Mouse (Mus musculus): ENCODE measurements around the gene Rras. TPM values are rescaled to one million over a fixed set of nuclear protein-coding genes. Genes with fewer than 3 reads are reported as not detected.

Rras gene
- total and polyA plus RNA-seq, 3 experiments: 5.0 to 24.1 TPM; not detected in 1

- H3K27me3 ChIP-seq (ENCODE audit: control insufficient read depth in 1 of 2, insufficient read depth in 2 of 2, low read length in 2 of 2): no peaks in the 10 kb centered on the region
- peaks cover 45% of the 10 kb centered on the region for H3K79me2 ChIP-seq (ENCODE audit: control insufficient read depth, insufficient read depth, low read length, poor library complexity)
- peaks cover 0 to 11% of the 10 kb centered on the region in 2 experiments; a peak in 3 of 4 replicates for H3K4me1 ChIP-seq (ENCODE audit: control insufficient read depth in 1 of 2, insufficient read depth in 2 of 2, low read length in 2 of 2)
- H3K9ac ChIP-seq (ENCODE audit: control insufficient read depth, low read depth, low read length, poor library complexity, severe bottlenecking): peak overlapping the region; percentile 99
- peaks cover 10 to 12% of the 10 kb centered on the region in 2 experiments for H3K36me3 ChIP-seq (ENCODE audit: control insufficient read depth in 1 of 2, insufficient read depth in 2 of 2, low read length in 2 of 2)
- H3K4me3 ChIP-seq (ENCODE audit: control insufficient read depth in 1 of 2, insufficient read depth in 1 of 2, low read depth in 2 of 2, low read length in 2 of 2): peak overlapping the region in 1 of 2 experiments; percentile 72; a peak in 2 of 4 replicates
- DNase-seq (ENCODE audit: low read depth, low spot score): no peak
- H3K9me3 ChIP-seq (replicated peaks; ENCODE audit: insufficient read depth, low read length): no peaks in the 10 kb centered on the region
- TF ChIP-seq POLR2AphosphoS5 (IDR thresholded peaks at IDR 0.05; ENCODE audit: borderline replicate concordance, low read depth, low read length) (no peak), MYC (IDR thresholded peaks at IDR 0.05; ENCODE audit: low read depth, low read length) (no peak), MXI1 (IDR thresholded peaks at IDR 0.05; ENCODE audit: low read depth, low read length) (no peak), KAT2A (conservative IDR thresholded peaks at IDR 0.05; ENCODE audit: low read depth, low read length) (no peak), RAD21 (IDR thresholded peaks at IDR 0.05; ENCODE audit: low read depth, low read length) (no peak), USF1 (IDR thresholded peaks at IDR 0.05; ENCODE audit: low read depth, low read length) (no peak), CHD1 (IDR thresholded peaks at IDR 0.05; ENCODE audit: low read depth, low read length) (no peak), ZC3H11A (IDR thresholded peaks at IDR 0.05; ENCODE audit: low read depth, low read length) (no peak)
- no peak overlapping the region for H3K27ac ChIP-seq (ENCODE audit: control insufficient read depth, low read depth, low read length)
Measured at GRCm38 (mm10) chr7:44983944-44984832, 33.6 kb upstream of the Rras start.

DNA sequence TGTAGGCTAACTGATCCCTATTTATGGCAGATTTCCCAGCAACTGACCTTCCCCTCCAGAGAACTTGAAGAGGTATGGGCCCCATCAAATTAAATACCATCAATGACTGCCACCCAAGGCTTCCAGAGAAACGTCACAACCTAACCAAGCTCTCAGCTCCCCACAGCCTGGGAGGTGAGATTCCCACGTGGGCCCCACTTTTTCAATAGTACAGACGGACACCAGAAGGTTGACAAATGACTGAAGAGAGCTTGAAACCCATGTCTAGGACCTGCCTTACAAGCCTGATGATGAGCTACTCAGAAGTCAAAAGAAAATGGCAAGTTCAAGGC, 33.0 kb upstream of the Rras start:
- no peaks in the 10 kb centered on the region for H3K27me3 ChIP-seq (ENCODE audit: control insufficient read depth in 1 of 2, insufficient read depth in 2 of 2, low read length in 2 of 2)
- H3K4me3 ChIP-seq (ENCODE audit: control insufficient read depth in 1 of 2, insufficient read depth in 1 of 2, low read depth in 2 of 2, low read length in 2 of 2): peak overlapping the region; percentile 72 to 99
- DNase-seq (ENCODE audit: low read depth, low spot score): no peak
- H3K27ac ChIP-seq (ENCODE audit: control insufficient read depth, low read depth, low read length): no peak overlapping the region
- H3K79me2 ChIP-seq (ENCODE audit: control insufficient read depth, insufficient read depth, low read length, poor library complexity): peaks cover 45% of the 10 kb centered on the region
- peaks cover 0 to 11% of the 10 kb centered on the region in 2 experiments; a peak in 3 of 4 replicates for H3K4me1 ChIP-seq (ENCODE audit: control insufficient read depth in 1 of 2, insufficient read depth in 2 of 2, low read length in 2 of 2)
- peaks cover 10 to 12% of the 10 kb centered on the region in 2 experiments for H3K36me3 ChIP-seq (ENCODE audit: control insufficient read depth in 1 of 2, insufficient read depth in 2 of 2, low read length in 2 of 2)
- no peaks in the 10 kb centered on the region for H3K9me3 ChIP-seq (replicated peaks; ENCODE audit: insufficient read depth, low read length)
- peak overlapping the region; percentile 99 for H3K9ac ChIP-seq (ENCODE audit: control insufficient read depth, low read depth, low read length, poor library complexity, severe bottlenecking)
- no peak for TF ChIP-seq MAX (IDR thresholded peaks at IDR 0.05; ENCODE audit: low read length)
- no peak for TF ChIP-seq MYB (IDR thresholded peaks at IDR 0.05; ENCODE audit: low read depth, low read length)
- no peak for TF ChIP-seq ZNF384 (IDR thresholded peaks at IDR 0.05; ENCODE audit: low read depth, low read length)
- TF ChIP-seq NELFE (IDR thresholded peaks at IDR 0.05; ENCODE audit: low read depth, low read length): no peak
- no peak for TF ChIP-seq ZC3H11A (IDR thresholded peaks at IDR 0.05; ENCODE audit: low read depth, low read length)
- TF ChIP-seq RAD21 (IDR thresholded peaks at IDR 0.05; ENCODE audit: low read depth, low read length): no peak
- no peak for TF ChIP-seq ETS1 (IDR thresholded peaks at IDR 0.05; ENCODE audit: low read depth, low read length)
- TF ChIP-seq GATA1 (IDR thresholded peaks at IDR 0.05; ENCODE audit: low read depth, low read length): no peak
- TF ChIP-seq HCFC1 (IDR thresholded peaks at IDR 0.05; ENCODE audit: low read depth, low read length): no peak
- no peak for TF ChIP-seq BHLHE40 (IDR thresholded peaks at IDR 0.05; ENCODE audit: borderline replicate concordance, low read depth, low read length)

Measured in MEL (cell line).